Mouse (Mus musculus): ENCODE measurements around the gene Sycn. TPM values are rescaled to one million over a fixed set of nuclear protein-coding genes. Genes with fewer than 3 reads are reported as not detected.

The Sycn gene
- polyA plus RNA-seq, 1 experiment from 2014 or later = not detected

GRCm38 (mm10) chr7:28562951-28563350 is 22.3 kb downstream of the Sycn start:
- no peaks in the 10 kb centered on the region for H3K9me3 ChIP-seq (ENCODE audit: control insufficient read depth, low read length)
- DNase-seq (ENCODE audit: low spot score) (no peak), ATAC-seq (ENCODE audit: insufficient read depth, low FRiP score, low TSS enrichment) (no peak)
- no peak overlapping the region for H3K4me2 ChIP-seq (ENCODE audit: low read depth)
- H3K36me3 ChIP-seq (ENCODE audit: control insufficient read depth, insufficient read depth, low read length) = peaks cover 18% of the 10 kb centered on the region
- WGBS = 94% methylated on average over 13 of the region's 13 CpGs
- no peak overlapping the region for H3K4me3 ChIP-seq (ENCODE audit: low read depth, low read length)
- H3K27ac ChIP-seq (ENCODE audit: low read depth, low read length) = no peak overlapping the region
- no peak overlapping the region for H3K9ac ChIP-seq (ENCODE audit: low read length)
- H3K4me1 ChIP-seq (ENCODE audit: control insufficient read depth, insufficient read depth, low read length) = no peaks in the 10 kb centered on the region
- H3K27me3 ChIP-seq (ENCODE audit: control insufficient read depth, insufficient read depth, low read length) = no peaks in the 10 kb centered on the region

GRCm38 (mm10) chr7:28565407-28565806 is 24.7 kb downstream of the Sycn start:
- peaks cover 17% of the 10 kb centered on the region for H3K36me3 ChIP-seq (ENCODE audit: control insufficient read depth, insufficient read depth, low read length)
- H3K4me1 ChIP-seq (ENCODE audit: control insufficient read depth, insufficient read depth, low read length) = no peaks in the 10 kb centered on the region
- no peaks in the 10 kb centered on the region for H3K27me3 ChIP-seq (ENCODE audit: control insufficient read depth, insufficient read depth, low read length)
- 81% methylated on average over 5 of the region's 5 CpGs for WGBS
- ATAC-seq (ENCODE audit: insufficient read depth, low FRiP score, low TSS enrichment) (no peak), DNase-seq (ENCODE audit: low spot score) (no peak)
- no peak overlapping the region for H3K4me2 ChIP-seq (ENCODE audit: low read depth)
- H3K4me3 ChIP-seq (ENCODE audit: low read depth, low read length) = no peak overlapping the region
- no peaks in the 10 kb centered on the region for H3K9me3 ChIP-seq (ENCODE audit: control insufficient read depth, low read length)
- no peak overlapping the region for H3K9ac ChIP-seq (ENCODE audit: low read length)
- H3K27ac ChIP-seq (ENCODE audit: low read depth, low read length) = no peak overlapping the region

GRCm38 (mm10) chr7:28567539-28567938 is 26.9 kb downstream of the Sycn start:
- WGBS = 92% methylated on average over 4 of the region's 4 CpGs
- peaks cover 17% of the 10 kb centered on the region for H3K36me3 ChIP-seq (ENCODE audit: control insufficient read depth, insufficient read depth, low read length)

GRCm38 (mm10) chr7:28568253-28568652 is 27.6 kb downstream of the Sycn start:
- Histone ChIP-seq H3K27me3 (ENCODE audit: control insufficient read depth, insufficient read depth, low read length) (no peaks in the 10 kb centered on the region), H3K4me3 (ENCODE audit: low read depth, low read length) (no peak overlapping the region), H3K4me2 (ENCODE audit: low read depth) (no peak overlapping the region), H3K36me3 (ENCODE audit: control insufficient read depth, insufficient read depth, low read length) (peaks cover 15% of the 10 kb centered on the region), H3K4me1 (ENCODE audit: control insufficient read depth, insufficient read depth, low read length) (no peaks in the 10 kb centered on the region), H3K9ac (ENCODE audit: low read length) (no peak overlapping the region), H3K9me3 (ENCODE audit: control insufficient read depth, low read length) (no peaks in the 10 kb centered on the region), H3K27ac (ENCODE audit: low read depth, low read length) (no peak overlapping the region)
- peak; percentile 51 for DNase-seq (ENCODE audit: low spot score)
- ATAC-seq (ENCODE audit: insufficient read depth, low FRiP score, low TSS enrichment) = no peak

More at GRCm38 (mm10) chr7:28567539-28567938, 26.9 kb downstream of the Sycn start:
- Histone ChIP-seq H3K4me2 (ENCODE audit: low read depth) (no peak overlapping the region), H3K27me3 (ENCODE audit: control insufficient read depth, insufficient read depth, low read length) (no peaks in the 10 kb centered on the region), H3K27ac (ENCODE audit: low read depth, low read length) (no peak overlapping the region), H3K9ac (ENCODE audit: low read length) (no peak overlapping the region), H3K4me1 (ENCODE audit: control insufficient read depth, insufficient read depth, low read length) (no peaks in the 10 kb centered on the region), H3K4me3 (ENCODE audit: low read depth, low read length) (no peak overlapping the region), H3K9me3 (ENCODE audit: control insufficient read depth, low read length) (no peaks in the 10 kb centered on the region)
- ATAC-seq (ENCODE audit: insufficient read depth, low FRiP score, low TSS enrichment) (no peak), DNase-seq (ENCODE audit: low spot score) (no peak)

- no peaks in the 10 kb centered on the region for H3K27me3 ChIP-seq (ENCODE audit: control insufficient read depth, insufficient read depth, low read length)
- H3K36me3 ChIP-seq (ENCODE audit: control insufficient read depth, insufficient read depth, low read length) = peaks cover 12% of the 10 kb centered on the region
- 76% methylated on average over 12 of the region's 12 CpGs for WGBS
- no peaks in the 10 kb centered on the region for H3K9me3 ChIP-seq (ENCODE audit: control insufficient read depth, low read length)
- no peak overlapping the region for H3K27ac ChIP-seq (ENCODE audit: low read depth, low read length)
- H3K4me1 ChIP-seq (ENCODE audit: control insufficient read depth, insufficient read depth, low read length) = no peaks in the 10 kb centered on the region
- no peak overlapping the region for H3K9ac ChIP-seq (ENCODE audit: low read length)
- no peak overlapping the region for H3K4me3 ChIP-seq (ENCODE audit: low read depth, low read length)
- no peak overlapping the region for H3K4me2 ChIP-seq (ENCODE audit: low read depth)
- ATAC-seq (ENCODE audit: insufficient read depth, low FRiP score, low TSS enrichment) = no peak
- DNase-seq (ENCODE audit: low spot score) = no peak
These were observed 29.8 kb downstream of the Sycn start for GRCm38 (mm10) chr7:28570291-28570981.

- 45% methylated on average over 5 of the region's 5 CpGs for WGBS
- DNase-seq (ENCODE audit: low spot score) = no peak
- Histone ChIP-seq H3K9ac (ENCODE audit: low read length) (no peak overlapping the region), H3K4me2 (ENCODE audit: low read depth) (no peak overlapping the region), H3K9me3 (ENCODE audit: control insufficient read depth, low read length) (no peaks in the 10 kb centered on the region), H3K4me3 (ENCODE audit: low read depth, low read length) (no peak overlapping the region), H3K4me1 (ENCODE audit: control insufficient read depth, insufficient read depth, low read length) (0 out of 2 replicates have a peak, but pooled peaks cover 3% of the 10 kb centered on the region), H3K27ac (ENCODE audit: low read depth, low read length) (no peak overlapping the region), H3K36me3 (ENCODE audit: control insufficient read depth, insufficient read depth, low read length) (peaks cover 10% of the 10 kb centered on the region), H3K27me3 (ENCODE audit: control insufficient read depth, insufficient read depth, low read length) (no peaks in the 10 kb centered on the region)
- ATAC-seq (ENCODE audit: insufficient read depth, low FRiP score, low TSS enrichment) = no peak
These were observed 30.4 kb downstream of the Sycn start for GRCm38 (mm10) chr7:28570982-28571682.

- 86% methylated on average over 5 of the region's 5 CpGs for WGBS
- Histone ChIP-seq H3K4me1 (ENCODE audit: control insufficient read depth, insufficient read depth, low read length) (0 out of 2 replicates have a peak, but pooled peaks cover 3% of the 10 kb centered on the region), H3K9ac (ENCODE audit: low read length) (no peak overlapping the region), H3K4me2 (ENCODE audit: low read depth) (no peak overlapping the region), H3K9me3 (ENCODE audit: control insufficient read depth, low read length) (no peaks in the 10 kb centered on the region), H3K27ac (ENCODE audit: low read depth, low read length) (no peak overlapping the region), H3K36me3 (ENCODE audit: control insufficient read depth, insufficient read depth, low read length) (peaks cover 4% of the 10 kb centered on the region), H3K4me3 (ENCODE audit: low read depth, low read length) (no peak overlapping the region), H3K27me3 (ENCODE audit: control insufficient read depth, insufficient read depth, low read length) (no peaks in the 10 kb centered on the region)
- ATAC-seq (ENCODE audit: insufficient read depth, low FRiP score, low TSS enrichment) (no peak), DNase-seq (ENCODE audit: low spot score) (no peak)
These were observed 32.0 kb downstream of the Sycn start for GRCm38 (mm10) chr7:28572689-28573088.

- Histone ChIP-seq H3K4me2 (ENCODE audit: low read depth) (no peak overlapping the region), H3K4me3 (ENCODE audit: low read depth, low read length) (no peak overlapping the region), H3K9me3 (ENCODE audit: control insufficient read depth, low read length) (no peaks in the 10 kb centered on the region), H3K27me3 (ENCODE audit: control insufficient read depth, insufficient read depth, low read length) (no peaks in the 10 kb centered on the region), H3K4me1 (ENCODE audit: control insufficient read depth, insufficient read depth, low read length) (0 out of 2 replicates have a peak, but pooled peaks cover 3% of the 10 kb centered on the region), H3K36me3 (ENCODE audit: control insufficient read depth, insufficient read depth, low read length) (peaks cover 3% of the 10 kb centered on the region; the same call in 1 of the 2 replicates), H3K9ac (ENCODE audit: low read length) (no peak overlapping the region), H3K27ac (ENCODE audit: low read depth, low read length) (no peak overlapping the region)
- ATAC-seq (ENCODE audit: insufficient read depth, low FRiP score, low TSS enrichment) (no peak), DNase-seq (ENCODE audit: low spot score) (no peak)
- 91% methylated on average over 3 of the region's 3 CpGs for WGBS
These were observed 32.6 kb downstream of the Sycn start for GRCm38 (mm10) chr7:28573236-28573635.

- Histone ChIP-seq H3K27ac (ENCODE audit: low read depth, low read length) (no peak overlapping the region), H3K9ac (ENCODE audit: low read length) (no peak overlapping the region), H3K9me3 (ENCODE audit: control insufficient read depth, low read length) (no peaks in the 10 kb centered on the region), H3K4me3 (ENCODE audit: low read depth, low read length) (no peak overlapping the region), H3K4me1 (ENCODE audit: control insufficient read depth, insufficient read depth, low read length) (0 out of 2 replicates have a peak, but pooled peaks cover 3% of the 10 kb centered on the region), H3K36me3 (ENCODE audit: control insufficient read depth, insufficient read depth, low read length) (no peaks in the 10 kb centered on the region), H3K27me3 (ENCODE audit: control insufficient read depth, insufficient read depth, low read length) (no peaks in the 10 kb centered on the region), H3K4me2 (ENCODE audit: low read depth) (no peak overlapping the region)
- DNase-seq (ENCODE audit: low spot score) (no peak), ATAC-seq (ENCODE audit: insufficient read depth, low FRiP score, low TSS enrichment) (no peak)
- WGBS = 94% methylated on average over 11 of the region's 11 CpGs
These were observed 34.9 kb downstream of the Sycn start for GRCm38 (mm10) chr7:28575597-28575996.

Data from neural tube, embryonic 11.5 days (tissue).